Mouse (Mus musculus) cerebellum, adult 2 months (tissue): ENCODE results near the gene Npas4. TPM values are rescaled to one million over a fixed set of nuclear protein-coding genes. Genes with fewer than 3 reads are reported as not detected.
A peak's percentile ranks its signal among the peaks of the same experiment; 100 is the strongest.

ENCODE experiments used
- DNase-seq, 2 experiments: peaks; one replicate each; pipeline ENCODE4 v3.0.0; 2021
- H3K27ac ChIP-seq: fragments of 200-500 bp; 2 replicates; pipeline ENCODE4 v1.5.1; 2012; ENCODE audit warnings: low read length, control low read depth, inconsistent platforms; ENCODE audit not compliant: insufficient read depth
- H3K27me3 ChIP-seq: fragments of 200-500 bp; 2 replicates; pipeline ENCODE4 v1.6.1; 2012; ENCODE audit warnings: inconsistent platforms, mild to moderate bottlenecking, low read length, moderate library complexity; ENCODE audit not compliant: control insufficient read depth, insufficient read depth
- H3K4me1 ChIP-seq: fragments of 200-500 bp; 2 replicates; pipeline ENCODE4 v1.6.1; 2011; ENCODE audit warnings: low read length; ENCODE audit not compliant: control insufficient read depth, insufficient read depth
- H3K4me3 ChIP-seq: fragments of 200-500 bp; replicated peaks from 2 replicates; pipeline ENCODE3; 2011; ENCODE audit warnings: mild to moderate bottlenecking, low read depth, low read length, control low read depth; ENCODE audit not compliant: insufficient read depth
- CTCF ChIP-seq: fragments of 200-500 bp; IDR thresholded peaks from 2 replicates; pipeline ENCODE4 v1.5.1; 2011; ENCODE audit warnings: low read depth, mild to moderate bottlenecking, control low read depth, low read length, moderate library complexity, borderline replicate concordance; ENCODE audit not compliant: insufficient read depth
- POLR2A ChIP-seq: fragments of 200-500 bp; IDR thresholded peaks from 2 replicates; pipeline ENCODE4 v1.6.1; 2011; ENCODE audit warnings: low read length, control low read depth, borderline replicate concordance; ENCODE audit not compliant: insufficient read depth
- WGBS: fragments of 180-500 bp; shearing (Covaris S2); methylation state at CpG from one replicate; pipeline ENCODE4 v1.1.7; 2018; 5-methylcytosine and 5-hydroxymethylcytosine counted together
- polyA plus RNA-seq: library from polyadenylated mRNA; depleted of rRNA; stranded (reverse); fragments of >200 nt; gene quantifications from 2 replicates; pipeline ENCODE4 v1.2.3, GENCODE M21; 2012; rRNA removed

Npas4 gene
- 2.5 and 2.9 TPM in 2 replicates for polyA plus RNA-seq

- peaks cover 41% of the 10 kb centered on the region for H3K4me1 ChIP-seq
- peak within 1 kb of the TSS; percentile 72 for H3K27ac ChIP-seq
- H3K27me3 ChIP-seq: no peaks in the 10 kb centered on the region
- TF ChIP-seq CTCF: no peak
- no peak for TF ChIP-seq POLR2A
- 11% methylated on average over 4 of the region's 4 CpGs for whole genome bisulfite sequencing
- DNase-seq: no peak
- H3K4me3 ChIP-seq: peak within 1 kb of the TSS; percentile 65
Observed at GRCm38 (mm10) chr19:4990256-4990625, at the start of gene Npas4. Gene Npas4, minus strand, starts transcription at chr19:4990316.

- Histone ChIP-seq H3K4me3 (peak overlapping the region; percentile 92), H3K4me1 (0 out of 2 replicates have a peak, but pooled peaks cover 2% of the 10 kb centered on the region), H3K27me3 (no peaks in the 10 kb centered on the region), H3K27ac (peak overlapping the region; percentile 89)
- peak; percentile 38 to 59 for DNase-seq
- 4% methylated on average over 41 of the region's 41 CpGs for WGBS
- no peak for TF ChIP-seq CTCF
- no peak for TF ChIP-seq POLR2A
Observed at GRCm38 (mm10) chr19:5039301-5040114, 49.4 kb upstream of the Npas4 start.

- no peak for TF ChIP-seq CTCF
- TF ChIP-seq POLR2A: peak; percentile 95
- peak; percentile 94 to 95 for DNase-seq
- Histone ChIP-seq H3K27ac (peak within 1 kb of the TSS; percentile 89), H3K4me3 (peak within 1 kb of the TSS; percentile 92), H3K27me3 (no peaks in the 10 kb centered on the region), H3K4me1 (0 out of 2 replicates have a peak, but pooled peaks cover 2% of the 10 kb centered on the region)
- WGBS: under 1% methylated on average over 44 of the region's 44 CpGs
Observed at GRCm38 (mm10) chr19:5038709-5039156, 48.6 kb upstream of the Npas4 start, which contains the start of the genes B4gat1 and AC124502.3. Gene B4gat1, plus strand, starts transcription at chr19:5038826. Gene AC124502.3, plus strand, starts transcription at chr19:5038891.

GRCm38 (mm10) chr19:5037678-5038571 lies 47.8 kb upstream of the Npas4 start:
- peak overlapping the region; percentile 92 for H3K4me3 ChIP-seq
- no peak overlapping the region for H3K27ac ChIP-seq
- H3K4me1 ChIP-seq: 0 out of 2 replicates have a peak, but pooled peaks cover 2% of the 10 kb centered on the region
- H3K27me3 ChIP-seq: no peaks in the 10 kb centered on the region
- DNase-seq: peak; percentile 89 to 96
- TF ChIP-seq CTCF: no peak
- TF ChIP-seq POLR2A: no peak
- 5% methylated on average over 32 of the region's 32 CpGs for WGBS

GRCm38 (mm10) chr19:5036577-5036976 lies 46.5 kb upstream of the Npas4 start:
- no peak for TF ChIP-seq CTCF
- TF ChIP-seq POLR2A: no peak
- 77% methylated on average over 4 of the region's 4 CpGs for WGBS

GRCm38 (mm10) chr19:5032686-5033085 lies 42.6 kb upstream of the Npas4 start:
- no peak overlapping the region for H3K4me3 ChIP-seq
- H3K27me3 ChIP-seq: no peaks in the 10 kb centered on the region
- no peak overlapping the region for H3K27ac ChIP-seq
- TF ChIP-seq CTCF: no peak
- no peak for TF ChIP-seq POLR2A
- 80% methylated on average over 3 of the region's 3 CpGs for WGBS
- no peaks in the 10 kb centered on the region for H3K4me1 ChIP-seq
- DNase-seq: no peak

More at GRCm38 (mm10) chr19:5036577-5036976, 46.5 kb upstream of the Npas4 start:
- DNase-seq: no peak
- Histone ChIP-seq H3K4me3 (no peak overlapping the region), H3K27ac (no peak overlapping the region), H3K4me1 (no peaks in the 10 kb centered on the region), H3K27me3 (no peaks in the 10 kb centered on the region)

GRCm38 (mm10) chr19:5026111-5026510 lies 36.0 kb upstream of the Npas4 start:
- Histone ChIP-seq H3K27ac (no peak overlapping the region), H3K4me1 (no peaks in the 10 kb centered on the region), H3K4me3 (no peak overlapping the region), H3K27me3 (no peaks in the 10 kb centered on the region)
- DNase-seq: no peak
- TF ChIP-seq POLR2A: no peak
- TF ChIP-seq CTCF: no peak
- 36% methylated on average over 8 of the region's 8 CpGs for whole genome bisulfite sequencing
